Mouse (Mus musculus) layer of hippocampus, adult 8-10 months (tissue): ENCODE measurements at regions not wholly inside any gene's neighbourhood (a gene's known extent, or its start where the extent isn't known, plus 50 kb on each side); places are given as distances from the start of the nearest gene placed in this dataset.

ENCODE experiments used
- DNase-seq, 2 experiments: peaks; one replicate each; pipeline ENCODE4 v3.0.0; 2022; ENCODE audit warnings: low spot score in 2 of 2

- no peak for DNase-seq
These were observed 635.8 kb upstream of the Adgrl2 start for GRCm38 (mm10) chr3:149626186-149626585.

- DNase-seq: no peak
These were observed 635.1 kb upstream of the Adgrl2 start for GRCm38 (mm10) chr3:149625497-149625896.

GRCm38 (mm10) chr3:149625066-149625465 lies 634.7 kb upstream of the Adgrl2 start:
- DNase-seq: no peak

- no peak for DNase-seq
These were observed 633.6 kb upstream of the Adgrl2 start for GRCm38 (mm10) chr3:149623851-149624532.

DNA sequence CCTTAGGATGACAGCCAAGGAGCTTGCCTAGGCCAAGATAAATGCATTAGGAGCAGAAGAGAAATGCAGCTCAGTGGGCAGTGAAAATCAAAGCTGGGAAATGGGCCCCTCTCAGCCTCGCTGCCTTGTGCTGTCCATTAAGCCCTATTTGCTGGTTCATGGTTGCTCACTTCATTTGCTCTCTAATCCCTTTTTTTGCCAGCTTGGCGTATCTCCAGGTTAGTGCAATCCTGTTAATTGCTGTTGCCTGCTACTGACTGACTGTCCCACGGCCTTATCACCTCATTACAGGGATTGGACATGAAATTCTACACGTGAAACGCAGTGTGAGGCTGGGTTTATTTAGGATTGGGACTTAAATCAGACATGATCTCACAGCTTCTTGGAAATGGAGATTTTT lies 613.5 kb upstream of the Adgrl2 start:
- DNase-seq: no peak

GRCm38 (mm10) chr3:149601276-149601675 lies 610.9 kb upstream of the Adgrl2 start:
- peak; percentile 11 to 19 for DNase-seq

DNA sequence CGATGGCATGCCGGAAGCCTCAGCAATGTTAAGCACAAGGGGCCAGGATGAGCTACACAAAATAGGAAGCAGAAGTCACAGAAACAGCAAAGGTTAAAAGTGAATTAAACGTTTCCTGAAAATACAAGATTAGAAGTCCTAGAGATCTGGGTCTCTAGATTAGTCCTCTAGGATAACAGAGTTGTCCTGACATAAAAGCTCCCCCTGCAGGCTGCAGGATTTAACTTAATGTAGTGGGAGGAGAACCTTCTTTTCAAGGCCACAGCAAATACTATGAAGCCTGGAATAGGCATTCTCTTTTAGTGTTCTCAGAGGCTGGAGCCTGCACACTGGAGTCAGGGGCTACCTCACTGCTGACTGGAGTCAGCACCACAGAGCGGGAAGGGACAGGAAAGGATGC lies 604.1 kb upstream of the Adgrl2 start:
- no peak for DNase-seq

DNA sequence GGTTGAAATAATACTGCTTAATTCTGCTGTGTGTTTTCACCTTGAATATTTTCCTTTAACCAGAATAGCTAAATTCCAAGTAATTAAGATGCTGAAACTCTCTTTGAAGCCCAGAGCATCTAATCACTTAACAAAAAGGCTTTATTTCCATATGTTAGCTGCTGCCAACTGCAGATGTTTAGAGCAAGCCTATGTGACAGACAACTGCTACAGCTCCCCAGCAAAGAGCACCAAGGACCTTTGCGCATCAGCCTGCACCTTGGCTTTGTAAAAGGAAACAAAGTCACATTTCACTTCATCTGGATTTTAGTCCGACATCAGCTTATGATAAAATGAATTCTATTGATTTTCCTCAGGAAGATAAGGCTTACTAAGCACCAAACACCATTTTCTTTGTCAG lies 595.4 kb upstream of the Adgrl2 start:
- DNase-seq: no peak

DNA sequence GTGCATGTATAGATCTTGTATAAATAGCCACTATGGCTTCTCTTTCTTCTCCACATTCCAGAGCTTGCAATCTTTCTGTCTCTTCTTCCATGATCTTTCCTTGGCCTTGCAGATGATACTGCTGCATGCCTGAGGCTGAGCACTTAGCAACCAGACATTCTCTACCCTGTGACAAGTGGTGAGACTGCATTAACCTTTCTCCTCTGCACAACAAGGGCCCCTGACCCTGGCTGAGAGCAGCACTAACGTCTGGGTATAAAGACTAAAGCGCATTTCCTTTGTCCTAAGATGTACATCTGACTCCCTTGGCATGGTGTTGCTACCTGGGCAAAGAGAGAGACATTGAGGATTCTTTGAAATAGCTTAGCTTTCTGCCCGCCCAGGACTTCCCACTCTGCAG lies 590.8 kb upstream of the Adgrl2 start:
- DNase-seq: no peak

DNA sequence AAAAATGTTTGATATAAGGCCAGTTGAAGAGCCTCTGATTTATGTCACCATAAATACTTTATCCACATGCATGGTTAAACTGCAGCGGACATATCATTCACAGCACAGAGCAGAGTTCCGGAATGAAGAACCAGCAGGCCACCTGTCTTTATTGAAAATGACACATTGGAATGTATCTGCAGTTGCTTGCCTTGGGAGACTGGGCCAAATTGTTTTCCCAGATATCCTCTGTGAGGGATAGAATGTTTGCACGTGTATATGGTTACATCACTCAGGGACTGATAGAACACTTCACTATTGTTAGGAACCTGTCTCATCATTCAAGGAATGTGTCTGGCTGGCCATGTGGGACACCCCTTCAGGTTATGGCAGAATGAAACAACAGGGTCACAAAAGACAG lies 585.3 kb upstream of the Adgrl2 start:
- DNase-seq: no peak

DNA sequence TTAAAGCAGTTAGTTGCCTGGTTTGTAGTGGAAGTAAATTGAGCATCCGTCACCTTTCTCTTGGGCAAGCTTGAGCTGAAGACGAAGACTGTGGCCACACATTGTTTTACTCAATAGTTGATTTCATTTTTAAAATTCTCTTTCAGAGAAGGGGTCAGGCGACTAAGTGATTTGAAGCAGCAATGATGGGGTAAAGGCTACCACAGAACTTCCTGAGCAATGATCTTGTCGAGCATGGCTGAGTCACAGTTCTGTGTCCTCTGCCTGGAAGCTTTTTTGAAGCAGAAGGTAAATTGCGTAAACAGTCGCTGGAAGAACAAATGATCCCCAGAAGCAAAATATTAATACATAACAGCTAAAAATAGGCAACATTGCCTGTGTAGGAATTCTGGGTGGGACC lies 576.5 kb upstream of the Adgrl2 start:
- DNase-seq: no peak

DNA sequence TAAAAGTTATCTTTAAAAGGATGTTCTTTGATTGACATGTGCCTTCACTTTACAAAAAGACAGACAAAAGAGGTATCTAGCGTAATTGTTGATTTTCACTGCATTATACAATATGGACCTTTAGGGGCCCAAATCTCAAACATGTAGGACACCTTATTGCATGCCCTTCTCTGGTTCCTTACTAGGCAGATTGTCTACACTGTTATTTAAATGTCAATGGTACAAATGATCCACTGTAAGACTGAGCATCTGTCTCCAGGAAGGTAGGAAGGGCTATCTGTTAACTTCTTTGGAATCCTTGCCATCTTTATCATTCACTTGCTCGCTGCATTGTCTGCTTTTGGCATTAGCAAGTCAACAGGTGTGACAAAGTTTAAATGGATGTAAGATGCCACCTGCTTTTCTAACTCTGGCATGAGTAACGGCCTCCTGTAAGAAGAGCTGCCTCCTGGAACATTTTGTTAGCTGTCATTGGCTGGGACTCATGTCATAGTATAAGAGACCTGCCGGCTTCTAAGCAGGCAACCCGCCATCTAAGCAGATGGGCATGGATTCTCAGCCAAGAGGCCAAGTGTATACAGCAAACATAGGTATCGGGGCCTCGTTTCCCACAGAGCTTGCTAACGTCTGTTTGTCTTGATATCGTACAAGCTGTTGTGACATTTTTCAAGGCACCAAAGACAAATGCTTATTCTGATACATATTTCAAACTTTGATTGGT lies 560.0 kb upstream of the Adgrl2 start:
- peak; percentile 23 to 24 for DNase-seq

DNA sequence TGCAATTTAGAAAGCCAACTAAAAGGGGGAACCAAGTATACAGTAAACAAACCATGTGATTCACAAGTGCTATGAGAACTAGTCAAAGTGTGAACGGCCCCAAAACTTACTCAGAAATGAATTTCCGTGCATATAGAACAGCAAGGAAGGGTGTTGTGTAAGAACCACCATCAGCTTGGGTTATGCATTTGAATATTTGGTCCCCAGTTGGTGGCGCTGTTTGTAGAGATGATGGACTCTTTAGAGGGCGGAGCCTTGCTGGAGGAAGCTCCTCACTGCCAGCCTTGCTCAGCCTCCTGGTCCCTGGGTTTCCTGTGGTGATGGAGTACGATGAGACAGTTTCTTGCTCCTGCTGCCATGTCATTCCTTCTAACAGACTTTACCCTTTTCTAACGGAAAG lies 556.7 kb upstream of the Adgrl2 start:
- DNase-seq: no peak

DNA sequence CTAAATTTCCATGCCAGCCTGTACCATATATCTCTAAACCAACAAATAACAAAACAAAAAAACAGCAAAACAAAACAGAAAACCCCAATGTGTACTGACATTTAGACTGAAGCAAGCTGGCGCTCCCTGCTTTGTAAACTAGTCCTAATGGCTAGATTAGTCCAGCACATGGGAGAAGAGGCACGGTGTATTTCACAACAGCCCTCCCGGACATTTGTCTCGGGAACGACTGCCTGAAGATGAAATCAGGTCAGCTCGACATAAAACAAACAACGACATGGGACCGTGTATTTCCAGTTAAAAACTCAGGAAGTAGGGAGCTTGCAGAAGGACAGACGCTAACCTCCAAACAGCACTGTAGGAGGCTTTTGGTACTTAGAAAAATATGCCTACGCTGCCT lies 555.9 kb upstream of the Adgrl2 start:
- no peak for DNase-seq

DNA sequence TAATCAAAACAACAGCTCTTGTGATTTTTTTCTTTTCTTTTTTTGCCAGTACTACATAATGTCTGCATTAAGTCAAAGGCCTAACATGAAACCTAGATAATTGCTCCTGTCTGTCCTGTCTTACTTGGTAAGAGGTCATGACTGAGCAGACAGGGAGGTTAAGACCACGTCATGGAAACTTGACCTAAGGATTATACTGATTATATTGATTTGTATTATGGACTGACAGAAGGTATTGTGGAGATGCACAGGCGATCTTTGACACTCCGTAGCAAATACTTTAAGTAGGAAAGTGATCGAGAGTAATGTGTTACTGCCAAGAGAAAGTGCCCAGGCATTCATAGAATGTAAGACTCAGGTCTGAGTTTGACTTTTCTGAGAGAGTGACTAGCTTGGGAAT lies 543.8 kb upstream of the Adgrl2 start:
- no peak for DNase-seq

DNA sequence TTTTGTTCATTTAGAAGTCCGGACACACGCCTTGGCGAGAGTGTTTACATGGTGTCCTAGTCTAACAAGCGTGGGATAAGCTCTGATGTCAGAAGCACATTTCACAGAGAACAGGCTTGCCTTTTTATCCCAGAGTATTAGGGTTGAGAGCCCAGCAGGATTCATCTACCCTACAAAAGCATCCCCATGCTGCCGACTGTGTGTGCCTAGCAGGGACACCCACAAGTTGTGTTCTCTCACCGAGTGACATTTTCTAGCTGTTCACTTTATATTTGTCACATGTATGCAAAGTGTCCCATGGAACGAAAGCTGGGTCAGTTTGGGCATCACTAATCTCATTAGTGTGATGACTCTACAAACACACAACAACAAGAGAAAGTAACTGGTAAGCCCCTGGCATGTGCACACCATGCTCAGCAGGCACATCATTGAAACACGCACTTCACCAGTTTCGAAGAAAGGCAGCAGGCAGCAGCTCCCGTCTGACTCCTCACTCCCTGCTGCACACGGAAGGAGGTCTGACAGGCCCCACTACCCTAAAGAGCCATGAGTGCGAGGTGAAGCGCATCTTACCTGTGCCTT lies 539.8 kb upstream of the Adgrl2 start:
- DNase-seq: no peak

DNA sequence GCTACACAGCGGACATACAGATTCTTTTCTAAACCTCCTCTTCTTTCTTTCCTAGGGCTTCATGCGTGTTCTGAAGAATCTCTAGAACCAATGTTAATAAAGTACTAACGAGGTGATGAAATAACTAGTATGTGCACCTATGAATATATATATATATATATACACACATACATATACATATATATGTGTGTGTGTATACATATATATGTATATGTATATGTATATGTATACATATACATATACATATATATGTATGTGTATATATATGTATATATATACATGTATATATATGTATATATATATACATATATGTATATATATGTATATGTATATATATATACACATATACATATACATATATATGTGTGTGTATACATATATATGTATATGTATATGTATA lies 536.2 kb upstream of the Adgrl2 start:
- DNase-seq: no peak

GRCm38 (mm10) chr3:149519575-149519929 lies 529.2 kb upstream of the Adgrl2 start:
- DNase-seq: peak in 1 of 2 experiments; percentile 1

DNA sequence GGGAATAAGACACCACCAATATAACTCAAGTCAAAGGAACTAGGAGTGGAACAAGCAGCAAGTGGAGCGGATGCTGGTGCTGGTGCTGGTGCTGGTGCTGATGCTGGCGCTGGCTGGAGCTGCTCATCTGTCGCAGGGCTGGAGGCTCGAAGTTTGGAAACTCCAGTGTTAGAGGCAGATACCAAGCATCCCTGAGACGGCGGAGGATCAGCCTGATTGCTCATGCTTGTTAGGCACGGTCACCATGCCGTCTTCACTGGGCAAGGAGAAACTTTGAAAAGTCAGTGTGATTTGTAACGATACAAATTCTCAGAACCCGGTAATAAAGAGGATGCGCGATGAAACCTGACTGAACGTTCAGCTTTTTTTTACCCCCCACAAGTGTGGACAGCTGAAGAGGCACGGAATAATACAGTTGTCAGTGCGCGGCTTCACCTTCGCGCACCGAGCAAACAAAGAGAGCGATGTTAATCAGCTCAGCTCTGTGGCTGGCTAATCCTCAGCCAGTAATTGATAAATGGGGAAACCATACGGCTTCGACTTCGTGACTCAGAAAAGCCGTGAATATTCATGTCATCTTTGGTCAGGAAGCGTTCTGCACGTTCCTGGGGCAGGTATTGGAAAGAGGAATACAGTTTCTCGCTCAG lies 528.7 kb upstream of the Adgrl2 start:
- DNase-seq: peak in 1 of 2 experiments; percentile 3

DNA sequence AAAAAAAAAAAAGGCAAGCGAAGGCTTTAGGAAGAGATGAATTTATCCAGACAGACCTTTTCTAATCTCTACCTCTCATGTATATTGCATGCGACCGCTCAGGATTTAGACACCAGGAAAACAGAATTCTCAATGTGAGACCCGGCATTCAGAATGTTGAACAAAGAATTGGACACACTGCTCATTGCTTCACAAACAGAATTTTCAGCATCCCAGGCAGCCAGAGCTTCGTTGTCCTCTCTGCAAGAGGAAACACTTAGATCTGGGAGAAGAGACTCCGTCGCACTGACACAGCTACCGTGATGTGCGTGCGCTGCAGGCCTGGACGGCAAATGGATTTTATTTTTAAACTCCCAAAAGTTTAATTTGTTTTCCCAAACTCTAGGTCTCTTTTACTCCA lies 527.2 kb upstream of the Adgrl2 start:
- DNase-seq: no peak

DNA sequence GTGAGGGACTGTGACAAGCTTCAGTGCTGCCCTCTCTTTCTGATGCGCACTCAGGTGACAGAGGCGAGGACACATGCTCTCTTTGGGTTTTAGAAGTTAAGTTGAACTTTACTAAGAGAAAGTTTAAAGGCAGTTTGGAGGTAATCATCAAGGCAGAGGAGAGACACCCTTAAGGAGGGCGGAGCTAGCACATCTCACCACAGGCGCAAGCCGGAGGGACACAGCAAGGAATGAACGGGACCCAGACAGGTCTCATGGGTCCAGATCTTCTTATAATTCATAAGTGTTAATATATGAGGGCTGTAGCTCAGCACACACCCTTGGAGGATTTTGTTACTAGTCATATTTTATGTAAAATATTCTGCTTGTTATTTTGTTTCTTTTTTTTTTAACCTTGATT lies 518.8 kb upstream of the Adgrl2 start:
- no peak for DNase-seq

- no peak for DNase-seq
These were observed 518.3 kb upstream of the Adgrl2 start for GRCm38 (mm10) chr3:149508671-149509070.

DNA sequence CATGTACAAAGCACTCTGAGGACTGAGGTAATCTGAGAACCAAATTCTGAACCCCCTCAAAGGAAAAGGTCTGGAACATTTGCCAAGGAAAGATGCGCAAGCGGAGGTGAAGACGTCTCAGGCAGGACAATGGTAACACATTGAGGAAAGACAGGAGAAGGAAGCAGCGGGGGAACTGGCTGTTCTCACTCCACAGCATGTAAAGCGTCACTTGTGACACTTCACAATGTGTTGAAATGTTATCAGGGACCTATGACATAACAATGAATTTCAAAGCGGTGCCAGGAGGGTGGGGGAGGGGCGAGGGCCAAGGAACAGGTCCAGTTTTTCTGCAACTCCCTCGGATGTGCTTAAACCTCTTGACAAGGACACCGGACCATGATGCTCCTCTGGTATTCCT lies 515.3 kb upstream of the Adgrl2 start:
- no peak for DNase-seq
